Mouse (Mus musculus) liver, adult 2 months (tissue): ENCODE results near the gene Arl3. TPM values are rescaled to one million over a fixed set of nuclear protein-coding genes. Genes with fewer than 3 reads are reported as not detected.

Experiments
- DNase-seq: peaks from one replicate; pipeline ENCODE4 v3.0.0-alpha.2; 2011; ENCODE audit warnings: low read depth, low spot score; ENCODE audit errors: extremely low read depth
- H3K27ac ChIP-seq: fragments of 200-500 bp; replicated peaks from 2 replicates; pipeline ENCODE4 v1.5.1; 2012; ENCODE audit warnings: low read depth, mild to moderate bottlenecking, control low read depth, inconsistent platforms, low read length; ENCODE audit not compliant: insufficient read depth
- H3K27me3 ChIP-seq: fragments of 200-500 bp; 2 replicates; pipeline ENCODE4 v1.6.1; 2012; ENCODE audit warnings: mild to moderate bottlenecking, moderate library complexity, low read length, inconsistent platforms; ENCODE audit not compliant: control insufficient read depth, insufficient read depth
- H3K36me3 ChIP-seq: fragments of 200-500 bp; 2 replicates; pipeline ENCODE4 v1.6.1; 2012; ENCODE audit warnings: low read length, inconsistent platforms; ENCODE audit not compliant: control insufficient read depth, insufficient read depth
- H3K4me1 ChIP-seq: fragments of 200-500 bp; 2 replicates; pipeline ENCODE4 v1.6.1; 2011; ENCODE audit warnings: low read length; ENCODE audit not compliant: control insufficient read depth, insufficient read depth
- H3K4me3 ChIP-seq: fragments of 200-500 bp; 2 replicates; pipeline ENCODE4 v1.5.1; 2011; ENCODE audit warnings: low read depth, mild to moderate bottlenecking, control low read depth, low read length, moderate library complexity; ENCODE audit not compliant: insufficient read depth
- H3K79me2 ChIP-seq: fragments of 200-500 bp; 2 replicates; pipeline ENCODE4 v1.6.1; 2012; ENCODE audit warnings: inconsistent platforms, mild to moderate bottlenecking, low read length, moderate library complexity; ENCODE audit not compliant: control insufficient read depth, insufficient read depth
- H3K9ac ChIP-seq: fragments of 200-500 bp; 2 replicates; pipeline ENCODE4 v1.6.1; 2012; ENCODE audit warnings: low read depth, mild to moderate bottlenecking, control low read depth, inconsistent platforms, low read length
- CTCF ChIP-seq: fragments of 200-500 bp; IDR thresholded peaks from 2 replicates; pipeline ENCODE4 v1.5.1; 2011; ENCODE audit warnings: low read depth, low read length, control low read depth
- POLR2A ChIP-seq: fragments of 200-500 bp; IDR thresholded peaks from 2 replicates; pipeline ENCODE4 v1.6.1; 2011; ENCODE audit warnings: low read length, control low read depth; ENCODE audit not compliant: insufficient read depth; ENCODE audit errors: extremely low read depth
- WGBS: fragments of 180-500 bp; shearing (Covaris S2); methylation state at CpG from one replicate; pipeline ENCODE4 v1.1.7; 2018; 5-methylcytosine and 5-hydroxymethylcytosine counted together
- polyA plus RNA-seq: library from polyadenylated mRNA; depleted of rRNA; stranded (reverse); fragments of >200 nt; gene quantifications from 2 replicates; pipeline ENCODE4 v1.2.3, GENCODE M21; 2012
- total RNA-seq: library from RNA; depleted of rRNA; stranded (reverse); fragments of >200 nt; gene quantifications from 2 replicates; pipeline ENCODE4 v1.2.3, GENCODE M21; 2014

Arl3 gene
- total and polyA plus RNA-seq, 2 experiments, result 8.7 to 25.1 TPM

DNA sequence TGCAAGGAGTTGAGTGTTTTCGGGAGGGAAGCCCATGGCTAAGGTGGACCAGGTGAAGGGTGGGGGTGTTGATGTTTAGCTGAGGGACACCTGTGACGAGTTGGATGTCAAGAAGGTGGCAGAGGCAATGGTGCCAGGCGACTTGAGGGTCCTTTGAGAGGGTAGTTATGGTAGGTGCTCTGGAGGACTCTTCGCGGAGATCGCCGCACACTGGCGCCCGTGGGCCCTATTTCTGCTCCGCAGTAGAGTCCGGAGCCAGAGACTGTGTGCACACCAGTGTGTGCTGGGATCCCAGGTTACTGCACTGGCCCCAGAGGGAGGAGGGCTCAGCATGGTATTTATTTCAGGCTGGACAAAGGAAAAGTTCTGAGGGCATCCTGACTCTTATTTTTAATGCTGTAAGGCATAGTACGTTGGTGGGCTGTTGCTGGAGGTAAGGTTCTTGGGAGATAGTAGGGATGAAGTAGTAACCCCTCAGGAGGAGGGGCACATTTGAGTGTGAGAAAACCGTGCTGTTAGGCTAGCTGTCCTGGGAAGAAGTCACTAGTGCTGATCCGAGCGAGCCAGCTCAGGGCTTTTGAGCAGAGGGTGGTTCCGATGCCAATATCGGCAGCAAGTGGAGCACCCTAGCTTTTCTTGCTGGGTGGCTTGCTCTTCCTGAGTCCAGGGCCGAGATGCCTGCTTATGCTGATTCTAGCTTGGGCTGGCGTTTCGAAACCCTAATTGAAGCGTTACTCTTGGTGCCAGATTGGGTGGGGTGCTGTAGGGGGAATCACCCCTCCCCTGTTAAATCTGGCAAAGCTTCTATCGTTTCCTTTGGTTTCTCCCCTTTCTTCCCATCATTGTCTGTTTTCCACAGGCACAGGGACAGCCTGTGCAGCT, 26.6 kb upstream of the Arl3 start:
- TF ChIP-seq POLR2A, result 0 out of 2 replicates have a peak, but pooled peaks have one; percentile 14
- TF ChIP-seq CTCF, result no peak
- Histone ChIP-seq H3K4me1 (peaks cover 15% of the 10 kb centered on the region), H3K36me3 (peaks cover 6% of the 10 kb centered on the region; the same call in 1 of the 2 replicates), H3K9ac (peak overlapping the region; percentile 93), H3K27me3 (no peaks in the 10 kb centered on the region), H3K4me3 (peak overlapping the region; percentile 89), H3K27ac (peak overlapping the region; percentile 87), H3K79me2 (peaks cover 21% of the 10 kb centered on the region; the same call in 1 of the 2 replicates)
- peak; percentile 72 for DNase-seq
- under 1% methylated on average over 22 of the region's 22 CpGs for WGBS

DNA sequence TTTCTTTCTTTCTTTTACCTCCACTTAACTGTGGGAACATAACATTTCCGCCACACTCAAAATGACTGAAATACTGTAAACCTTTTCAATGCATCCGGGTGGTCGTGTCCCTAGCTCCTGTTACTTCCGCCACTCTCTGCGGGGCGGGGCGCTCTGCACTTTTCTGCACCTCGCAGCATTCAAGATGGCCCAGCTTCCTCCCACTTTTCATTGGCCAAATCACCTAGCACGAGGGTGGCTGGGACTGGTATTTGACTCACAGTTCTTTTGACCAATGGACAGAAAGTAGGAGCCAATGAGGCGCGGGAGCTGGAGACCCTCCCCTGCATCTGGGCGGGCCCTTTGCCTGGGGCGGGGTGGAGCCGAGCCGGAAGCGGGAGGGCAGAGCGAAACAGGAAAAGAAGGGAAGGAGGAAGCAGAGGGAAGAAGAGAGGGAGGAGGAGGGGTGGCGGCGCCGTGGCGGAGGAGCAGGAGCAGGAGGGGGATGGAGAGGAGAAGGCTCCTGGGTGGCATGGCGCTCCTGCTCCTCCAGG, 25.8 kb upstream of the Arl3 start, which contains the start of gene Wbp1l:
Wbp1l (plus strand) TSS at position 365 of the 533 bp plus-strand sequence.
- Histone ChIP-seq H3K27ac (peak within 1 kb of the TSS; percentile 87), H3K4me3 (peak within 1 kb of the TSS; percentile 89), H3K27me3 (no peaks in the 10 kb centered on the region), H3K36me3 (peaks cover 4% of the 10 kb centered on the region; the same call in 1 of the 2 replicates), H3K4me1 (peaks cover 15% of the 10 kb centered on the region), H3K79me2 (peaks cover 17% of the 10 kb centered on the region; the same call in 1 of the 2 replicates), H3K9ac (peak within 1 kb of the TSS; percentile 93)
- peak; percentile 97 for DNase-seq
- WGBS, result 2% methylated on average over 22 of the region's 22 CpGs
- TF ChIP-seq POLR2A (peak; percentile 95), CTCF (no peak)

DNA sequence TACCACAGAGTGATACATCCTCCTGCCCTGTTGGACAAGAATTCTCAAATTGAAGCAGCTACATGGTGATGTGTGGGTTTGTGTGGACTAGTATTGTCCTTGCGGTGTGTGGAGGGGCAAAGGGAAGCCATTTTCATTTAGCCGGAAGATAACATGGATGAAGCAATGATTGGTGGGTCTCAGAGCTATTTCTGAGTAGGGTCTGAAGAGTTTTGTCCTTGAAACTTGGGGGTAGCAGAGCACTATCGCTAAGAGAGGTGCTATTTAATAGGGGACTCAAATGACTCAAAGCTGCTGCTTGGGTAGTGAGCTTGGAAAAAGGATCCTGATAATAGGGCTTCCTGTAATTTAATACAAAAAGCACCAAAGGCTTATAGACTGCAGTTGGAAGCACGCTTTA, 25.2 kb upstream of the Arl3 start:
- Histone ChIP-seq H3K9ac (no peak overlapping the region), H3K79me2 (peaks cover 13% of the 10 kb centered on the region; the same call in 1 of the 2 replicates), H3K27me3 (no peaks in the 10 kb centered on the region), H3K27ac (no peak overlapping the region), H3K4me3 (no peak overlapping the region), H3K36me3 (peaks cover 4% of the 10 kb centered on the region; the same call in 1 of the 2 replicates), H3K4me1 (peaks cover 13% of the 10 kb centered on the region; the same call in 1 of the 2 replicates)
- DNase-seq, result no peak
- TF ChIP-seq POLR2A, result no peak
- no peak for TF ChIP-seq CTCF
- 85% methylated on average over 4 of the region's 4 CpGs for WGBS

DNA sequence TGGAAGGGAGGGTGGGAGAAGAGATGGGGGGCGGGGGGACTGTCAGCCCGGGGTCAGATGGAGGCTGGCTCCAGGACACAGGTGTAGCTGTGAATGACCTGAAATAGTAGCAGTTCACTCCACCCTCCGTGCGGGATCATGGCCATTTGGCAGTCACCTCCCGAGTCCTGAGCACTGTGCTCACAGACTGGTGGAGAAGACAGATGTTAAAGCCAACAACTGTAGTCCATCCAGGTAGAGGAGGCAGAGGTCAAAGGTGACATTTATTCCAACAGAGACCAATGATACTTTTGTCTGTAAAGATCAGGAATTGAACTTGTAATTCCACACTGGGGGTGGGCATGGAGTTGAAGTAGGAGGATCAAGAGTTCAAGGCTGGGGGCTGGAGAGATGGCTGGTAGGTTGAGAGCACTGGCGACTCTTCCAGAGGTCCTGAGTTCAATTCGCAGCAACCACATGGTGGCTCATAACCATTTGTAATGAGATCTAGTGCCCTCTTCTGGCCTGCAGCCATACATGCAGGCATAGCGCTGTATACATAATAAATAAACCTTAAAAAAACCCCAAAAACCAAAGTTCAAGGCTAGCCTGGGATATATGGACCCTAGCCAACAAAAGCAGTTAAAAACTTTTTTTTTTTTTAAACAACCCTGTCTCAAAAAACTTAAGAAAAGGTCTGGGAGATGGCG, 19.9 kb upstream of the Arl3 start:
- WGBS, result 31% methylated on average over 9 of the region's 9 CpGs
- H3K9ac ChIP-seq, result no peak overlapping the region
- no peak overlapping the region for H3K4me3 ChIP-seq
- no peaks in the 10 kb centered on the region for H3K27me3 ChIP-seq
- H3K4me1 ChIP-seq, result peaks cover 19% of the 10 kb centered on the region
- peaks cover 6% of the 10 kb centered on the region for H3K36me3 ChIP-seq
- H3K79me2 ChIP-seq, result no peaks in the 10 kb centered on the region
- DNase-seq, result peak; percentile 98
- TF ChIP-seq POLR2A (no peak), CTCF (peak; percentile 26)
- H3K27ac ChIP-seq, result peak overlapping the region; percentile 59

DNA sequence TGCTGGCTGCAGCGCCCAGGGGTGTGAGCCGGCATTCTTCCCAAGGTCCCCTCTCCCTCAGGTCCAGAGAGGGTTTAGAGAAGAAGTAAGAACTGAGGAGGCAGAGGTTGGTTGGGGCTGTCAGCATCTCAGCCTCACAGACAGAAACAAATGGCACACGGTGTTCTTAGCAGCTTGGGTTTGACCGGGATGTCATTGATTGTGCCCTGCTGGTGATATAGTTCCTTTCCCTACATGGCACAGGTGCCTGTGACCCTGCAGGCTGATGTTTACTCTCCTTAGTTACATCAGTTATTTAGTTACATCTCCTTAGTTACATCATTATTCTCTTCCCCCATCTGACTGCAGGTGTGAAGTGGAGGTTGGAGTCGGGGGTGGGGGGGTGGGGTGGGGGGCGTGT, 18.6 kb upstream of the Arl3 start:
- TF ChIP-seq POLR2A (no peak), CTCF (no peak)
- peaks cover 19% of the 10 kb centered on the region for H3K4me1 ChIP-seq
- peak overlapping the region; percentile 30 for H3K27ac ChIP-seq
- H3K27me3 ChIP-seq, result no peaks in the 10 kb centered on the region
- WGBS, result 33% methylated on average over 6 of the region's 6 CpGs
- H3K4me3 ChIP-seq, result no peak overlapping the region
- H3K79me2 ChIP-seq, result no peaks in the 10 kb centered on the region
- 0 out of 2 replicates have a peak overlapping the region, but pooled peaks have one; percentile 1 for H3K9ac ChIP-seq
- peaks cover 6% of the 10 kb centered on the region for H3K36me3 ChIP-seq
- DNase-seq, result peak; percentile 97
